Mouse (Mus musculus) cerebellum, adult 8-10 months (tissue): ENCODE data around the gene Snx20.
A peak's percentile ranks its signal among the peaks of the same experiment; 100 is the strongest.

ENCODE experiments used
- DNase-seq: peaks from one replicate; pipeline ENCODE4 v3.0.0; 2022

The Snx20 gene

GRCm38 (mm10) chr8:88642734-88643564, 7.0 kb upstream of the Snx20 start:
- DNase-seq = no peak

DNA sequence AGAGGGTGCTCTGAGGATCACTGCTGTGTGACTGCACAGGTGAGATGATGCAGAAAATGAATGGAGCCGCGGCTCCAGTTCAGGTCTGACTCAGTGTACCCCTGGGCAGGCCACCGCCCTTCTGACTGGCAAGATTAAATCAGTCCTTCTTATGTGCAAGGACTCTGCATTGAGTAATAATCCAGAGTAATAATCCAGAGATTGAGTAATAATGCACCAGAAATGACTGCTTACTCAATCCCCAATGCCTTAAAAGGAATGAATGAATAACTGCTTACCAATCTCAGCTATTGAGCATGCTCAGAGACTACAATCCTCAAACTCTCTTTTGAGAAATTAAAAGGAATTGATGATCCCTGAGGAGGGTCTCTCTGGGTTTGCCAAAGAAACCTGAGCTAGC, 3.0 kb upstream of the Snx20 start:
- DNase-seq = no peak

GRCm38 (mm10) chr8:88637092-88638000, 1.4 kb upstream of the Snx20 start:
- DNase-seq = no peak

- DNase-seq = no peak
Observed at GRCm38 (mm10) chr8:88633343-88633765, 2.6 kb downstream of the Snx20 start.

GRCm38 (mm10) chr8:88631081-88631480, 4.8 kb downstream of the Snx20 start:
- DNase-seq = no peak

GRCm38 (mm10) chr8:88630225-88630624, 5.7 kb downstream of the Snx20 start:
- DNase-seq = no peak

DNA sequence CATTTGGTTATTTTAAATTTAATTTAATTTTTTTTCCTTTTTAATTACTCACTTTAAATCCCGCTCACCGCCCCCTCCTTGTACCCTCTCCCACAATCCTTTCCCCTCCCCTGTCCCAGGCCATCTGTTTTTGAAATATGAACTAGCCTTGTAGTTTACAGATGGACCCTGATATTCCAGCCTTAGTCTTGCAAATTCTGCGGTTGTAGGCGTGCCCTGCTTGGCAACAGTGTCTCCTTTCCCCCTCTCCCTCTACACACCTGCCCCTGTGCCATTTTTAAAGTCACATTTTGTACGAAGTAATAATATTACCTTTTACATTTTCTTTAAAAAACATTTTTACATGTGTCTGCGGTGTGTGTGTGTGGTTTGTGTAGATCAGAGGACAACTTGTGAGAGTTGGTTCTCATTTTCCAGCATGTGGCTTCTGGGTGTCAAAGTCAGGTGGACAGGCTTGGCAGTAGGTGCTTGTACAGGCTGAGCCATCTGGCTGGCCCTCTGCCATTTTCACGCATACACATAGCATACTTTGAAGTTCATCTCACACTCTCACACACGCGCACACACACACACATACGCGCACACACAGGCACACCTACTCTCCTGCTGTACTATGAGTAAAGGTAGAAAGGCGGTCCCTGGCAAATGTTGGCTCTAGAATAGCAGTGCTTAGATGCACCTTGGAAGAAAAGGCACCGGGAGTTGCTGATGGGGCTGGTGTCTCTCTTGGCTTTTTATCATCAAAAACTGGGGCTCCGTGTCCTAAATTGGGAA, 7.7 kb downstream of the Snx20 start:
- DNase-seq = peak; percentile 40

DNA sequence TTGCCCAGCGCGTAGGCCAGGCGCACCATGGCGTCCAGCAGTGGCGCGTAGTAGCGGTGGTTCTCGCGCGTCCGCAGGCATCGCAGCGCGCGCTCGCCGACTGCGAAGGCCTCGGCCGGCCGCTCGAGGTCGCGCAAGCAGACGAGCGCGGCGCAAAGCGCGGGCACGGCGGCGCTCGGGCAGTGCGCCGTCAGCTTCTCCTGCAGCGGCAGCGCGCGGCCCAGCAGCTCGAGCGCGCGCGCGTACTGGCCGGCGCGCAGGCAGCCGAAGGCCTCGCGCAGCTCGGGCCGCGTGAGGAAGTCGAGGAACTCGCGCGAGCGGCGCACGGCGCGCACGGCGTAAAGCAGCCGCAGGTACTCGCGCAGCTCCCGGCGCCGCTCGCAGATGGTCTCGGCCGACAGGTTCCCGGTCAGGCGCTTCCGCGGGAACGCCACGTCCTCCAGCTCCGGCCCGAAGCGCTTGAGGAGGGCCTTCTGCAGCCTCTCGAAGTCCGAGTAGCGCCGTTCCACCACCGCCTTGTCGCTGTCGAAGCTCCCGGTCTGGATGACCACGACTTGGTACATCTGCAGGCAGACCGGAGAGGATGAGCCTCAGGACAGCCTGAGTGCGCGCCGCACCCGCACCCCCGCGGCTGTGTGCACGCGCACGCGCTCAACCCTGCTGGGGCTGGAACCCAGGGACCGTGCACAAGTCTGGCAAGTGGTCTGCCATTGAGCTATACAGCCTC, 8.5 kb downstream of the Snx20 start:
- DNase-seq = peak; percentile 73

GRCm38 (mm10) chr8:88626940-88627264, 9.0 kb downstream of the Snx20 start:
- no peak for DNase-seq

DNA sequence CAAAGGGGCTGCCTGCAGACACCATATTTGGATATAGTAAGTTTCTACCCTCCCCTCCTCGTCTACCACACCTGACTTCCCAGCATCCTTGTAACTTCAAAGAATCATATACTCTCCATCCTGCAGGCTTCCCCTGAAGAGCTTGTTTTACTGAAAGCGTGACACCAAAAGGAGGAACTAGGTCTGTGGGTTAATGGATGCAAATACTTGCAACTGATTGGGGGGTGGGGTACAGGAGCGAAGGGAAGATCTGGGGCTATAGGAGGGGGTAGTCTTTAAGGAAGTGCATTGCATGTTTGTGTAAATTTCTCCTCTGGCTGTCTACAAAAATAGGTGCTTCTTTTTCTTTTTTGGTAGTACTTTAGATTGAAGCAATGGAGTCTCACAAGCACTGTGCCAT, 9.5 kb downstream of the Snx20 start:
- DNase-seq = no peak

DNA sequence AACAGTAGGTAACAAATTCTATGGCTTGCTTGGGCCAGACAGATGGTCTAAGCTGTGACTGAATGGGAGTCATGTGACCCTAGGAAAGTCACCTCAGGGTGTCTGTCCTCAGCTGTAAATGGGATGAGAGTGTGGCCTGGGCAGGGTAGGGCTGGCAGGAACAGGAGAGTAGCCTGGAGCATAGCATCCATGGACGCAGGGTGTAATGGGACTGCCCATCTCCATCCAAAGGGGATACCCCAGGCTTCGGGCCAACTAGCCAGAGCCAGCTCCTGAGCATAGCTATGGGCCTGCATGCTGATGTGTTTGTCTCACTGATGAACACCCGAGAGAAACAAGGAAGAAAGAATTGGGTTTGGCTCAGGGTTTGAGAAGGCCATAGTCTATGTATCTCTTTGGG, 11.7 kb downstream of the Snx20 start:
- DNase-seq = no peak

GRCm38 (mm10) chr8:88623351-88623750, 12.6 kb downstream of the Snx20 start:
- DNase-seq = peak; percentile 71

GRCm38 (mm10) chr8:88621408-88621807, 14.5 kb downstream of the Snx20 start:
- DNase-seq = peak; percentile 84

DNA sequence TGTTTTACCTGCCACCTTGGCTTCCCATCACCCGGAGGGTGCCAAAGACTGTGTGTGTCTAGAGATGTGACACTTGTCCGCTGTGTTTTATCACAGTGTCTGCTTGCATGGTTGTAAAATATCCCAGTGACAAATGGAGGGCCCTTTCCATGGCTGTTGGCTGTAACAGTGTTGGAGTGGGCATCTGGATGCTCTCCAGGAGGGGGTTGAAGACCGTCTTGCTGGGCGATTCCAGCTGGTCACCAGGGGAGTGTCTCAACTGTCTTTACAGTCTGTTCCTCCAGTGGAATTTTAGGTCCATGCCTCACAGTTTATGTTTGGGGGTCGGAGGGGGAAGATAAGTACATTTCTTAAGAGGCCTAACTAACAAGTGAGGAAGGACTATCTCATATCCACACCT, 15.0 kb downstream of the Snx20 start:
- no peak for DNase-seq

- no peak for DNase-seq
Observed at GRCm38 (mm10) chr8:88619513-88619912, 16.4 kb downstream of the Snx20 start.

- no peak for DNase-seq
Observed at GRCm38 (mm10) chr8:88618612-88619011, 17.3 kb downstream of the Snx20 start.

GRCm38 (mm10) chr8:88614981-88615380, 20.9 kb downstream of the Snx20 start:
- DNase-seq = no peak

DNA sequence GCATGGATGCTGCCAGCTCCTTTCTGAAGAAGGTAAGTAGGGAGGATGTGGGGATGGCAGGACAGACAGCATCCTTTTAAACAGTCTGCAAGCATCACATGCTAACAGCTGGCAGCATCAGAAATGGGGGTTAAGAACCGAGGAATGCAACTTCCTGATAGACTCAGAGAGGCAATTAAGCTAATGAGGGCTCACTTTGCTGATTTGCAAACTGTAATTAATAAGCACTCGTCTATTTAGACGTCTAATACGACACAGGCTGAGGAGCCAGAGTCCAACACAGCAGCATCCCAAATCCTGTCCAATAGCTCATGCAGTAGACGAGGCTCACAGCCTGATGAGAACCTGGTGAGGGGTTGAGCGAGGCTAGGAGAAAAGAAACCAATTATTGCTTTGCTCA, 25.7 kb downstream of the Snx20 start:
- DNase-seq = no peak

- no peak for DNase-seq
Observed at GRCm38 (mm10) chr8:88609036-88609435, 26.9 kb downstream of the Snx20 start.

DNA sequence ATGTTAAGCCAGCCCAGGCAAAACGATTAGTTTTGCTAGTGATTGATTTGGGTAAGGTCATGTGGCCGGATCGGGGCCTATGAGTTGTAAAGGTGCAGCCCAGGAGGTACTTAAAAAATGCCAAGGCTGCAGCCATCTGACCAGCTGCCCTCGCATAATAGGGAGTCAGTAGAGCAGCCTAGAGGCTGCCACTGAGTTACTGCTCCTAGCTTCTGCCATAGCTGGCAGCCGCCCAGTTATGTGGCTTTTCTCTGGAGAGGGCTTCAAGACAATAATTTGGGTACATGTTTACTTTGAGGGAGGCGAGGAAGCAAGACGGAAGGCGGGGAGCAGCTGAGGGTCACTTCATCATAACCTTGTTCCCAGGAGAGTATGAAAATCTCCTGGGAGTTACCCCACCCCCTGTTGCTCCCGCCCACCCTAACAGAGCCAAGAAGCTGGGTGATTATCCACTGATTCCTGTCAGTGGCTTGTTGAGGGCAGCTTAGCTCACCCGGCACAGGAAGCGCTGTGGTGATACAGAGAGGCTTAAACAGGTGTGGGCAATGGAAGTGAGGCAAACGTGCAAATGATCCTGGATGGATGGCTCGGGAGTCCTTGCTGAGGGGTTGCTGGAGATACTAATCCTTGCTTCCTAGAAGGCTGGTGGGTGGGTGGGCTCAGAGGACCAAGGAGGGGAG, 30.4 kb downstream of the Snx20 start:
- no peak for DNase-seq

DNA sequence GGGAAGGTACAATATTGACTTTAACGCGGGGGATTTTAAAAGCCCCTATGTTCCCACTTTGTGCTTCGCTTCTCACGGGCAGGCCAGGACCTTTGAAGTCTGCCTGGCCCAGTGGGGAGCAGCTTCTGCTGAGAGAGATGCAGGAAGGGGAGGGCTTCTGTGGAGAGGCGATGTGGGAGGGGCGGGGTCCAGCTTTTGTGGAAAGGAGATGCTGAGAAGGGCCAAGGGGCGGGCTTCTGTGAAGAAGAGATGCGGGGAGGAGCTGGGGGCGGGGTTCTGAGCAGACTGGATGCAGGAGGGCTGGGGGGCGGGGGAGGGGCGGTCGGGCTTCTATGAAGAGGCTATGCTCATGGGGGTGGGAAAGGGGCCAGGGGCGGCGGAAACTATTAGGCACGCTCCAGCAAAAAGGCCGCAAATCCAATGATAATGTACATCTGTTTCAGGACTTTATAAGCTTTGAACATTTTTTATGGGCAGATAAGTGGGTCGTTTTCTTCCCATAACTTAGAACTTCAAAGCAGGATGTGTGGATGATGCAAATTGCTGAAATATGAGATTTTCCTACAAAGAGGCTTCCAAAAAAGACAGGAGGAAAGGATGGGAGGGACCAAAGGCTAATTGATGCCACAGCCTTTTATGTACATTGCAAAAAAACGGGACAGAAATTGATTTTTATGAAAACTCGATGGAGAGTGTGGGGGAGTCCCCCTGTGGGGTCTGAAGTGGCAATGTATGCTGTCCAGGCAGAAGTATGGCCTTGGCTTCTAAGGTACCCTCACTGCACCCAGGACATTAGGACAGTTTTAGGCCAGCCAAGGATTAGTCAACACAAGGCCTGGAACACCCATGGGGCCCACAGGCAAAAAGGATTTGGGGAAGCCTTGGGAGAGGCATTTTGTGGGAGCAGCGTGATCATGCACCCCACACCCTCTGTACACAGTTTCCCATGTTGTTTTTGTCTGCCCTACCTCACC, 31.6 kb downstream of the Snx20 start:
- DNase-seq = no peak
